8 mouse cellular contexts compared by ENCODE assay signal in genomic region chr9:107618778-107619545, GRCm38 (mm10). TPM values are rescaled to one million over a fixed set of nuclear protein-coding genes. Genes with fewer than 3 reads are reported as not detected.
DNase-seq lines count a peak whose midpoint lies in the region; ATAC-seq lines count a peak whose summit lies in the region.

No protein-coding gene starts in this region.

- H3K27ac ChIP-seq in midbrain, embryonic 12.5 days (replicated peaks), result 0 out of 2 replicates have a peak overlapping the region, but pooled peaks have one; percentile 22
- no peak overlapping the region for H3K27ac ChIP-seq in midbrain, embryonic 10.5 days (replicated peaks)
- peak overlapping the region; percentile 41 for H3K27ac ChIP-seq in forebrain, embryonic 16.5 days (ENCODE audit: low read length)

- DNase-seq in midbrain, embryonic 10.5 days (ENCODE audit: low spot score), result no peak
- DNase-seq in kidney, adult 11 months, result peak; percentile 89
- peak; percentile 70 for DNase-seq in lung, postnatal 14 days
- DNase-seq in frontal cortex, postnatal 36 days (ENCODE audit: low spot score in 2 of 2), result no peak
- no peak for DNase-seq in embryo, embryonic 11 days

- H3K9me3 ChIP-seq in midbrain, embryonic 12.5 days, result no peaks in the 10 kb centered on the region
- H3K9me3 ChIP-seq in midbrain, embryonic 10.5 days (replicated peaks), result no peaks in the 10 kb centered on the region
- H3K9me3 ChIP-seq in forebrain, embryonic 16.5 days (ENCODE audit: control insufficient read depth, low read length), result no peaks in the 10 kb centered on the region

- H3K9ac ChIP-seq in midbrain, embryonic 12.5 days (replicated peaks), result no peak overlapping the region
- H3K9ac ChIP-seq in forebrain, embryonic 16.5 days (replicated peaks; ENCODE audit: low read depth, low read length), result no peak overlapping the region

- H3K27me3 ChIP-seq in midbrain, embryonic 12.5 days, result no peaks in the 10 kb centered on the region
- H3K27me3 ChIP-seq in midbrain, embryonic 10.5 days (ENCODE audit: low read depth, poor library complexity, severe bottlenecking), result no peaks in the 10 kb centered on the region
- no peaks in the 10 kb centered on the region for H3K27me3 ChIP-seq in forebrain, embryonic 16.5 days (replicated peaks; ENCODE audit: control insufficient read depth, insufficient read depth, low read length)

- peaks cover 80% of the 10 kb centered on the region for H3K36me3 ChIP-seq in midbrain, embryonic 12.5 days
- H3K36me3 ChIP-seq in midbrain, embryonic 10.5 days, result peaks cover 99% of the 10 kb centered on the region
- peaks cover 33% of the 10 kb centered on the region for H3K36me3 ChIP-seq in forebrain, embryonic 16.5 days (ENCODE audit: control insufficient read depth, insufficient read depth)

- no peak overlapping the region for H3K4me3 ChIP-seq in midbrain, embryonic 12.5 days
- no peak overlapping the region for H3K4me3 ChIP-seq in midbrain, embryonic 10.5 days
- H3K4me3 ChIP-seq in forebrain, embryonic 16.5 days (replicated peaks; ENCODE audit: low read length), result no peak overlapping the region

- H3K4me2 ChIP-seq in midbrain, embryonic 12.5 days (replicated peaks), result no peak overlapping the region
- no peak overlapping the region for H3K4me2 ChIP-seq in forebrain, embryonic 16.5 days (ENCODE audit: low read length)

- H3K4me1 ChIP-seq in midbrain, embryonic 12.5 days, result peaks cover 23% of the 10 kb centered on the region
- peaks cover 27% of the 10 kb centered on the region for H3K4me1 ChIP-seq in midbrain, embryonic 10.5 days
- H3K4me1 ChIP-seq in forebrain, embryonic 16.5 days (replicated peaks; ENCODE audit: control insufficient read depth, insufficient read depth, low read length), result peaks cover 9% of the 10 kb centered on the region

- WGBS in midbrain, embryonic 12.5 days, result 85% methylated on average over 13 of the region's 13 CpGs
- WGBS in midbrain, embryonic 10.5 days, result 89% methylated on average over 13 of the region's 13 CpGs
- 37% methylated on average over 13 of the region's 13 CpGs for WGBS in forebrain, embryonic 16.5 days

- no peak for ATAC-seq in midbrain, embryonic 12.5 days (ENCODE audit: low FRiP score, low read depth)
- no peak for ATAC-seq in forebrain, embryonic 16.5 days
- no peak for ATAC-seq in monocyte, adult 5-6 weeks (replicated peaks; ENCODE audit: insufficient number of reproducible peaks, low FRiP score, low TSS enrichment, poor library complexity, severe bottlenecking)

RNA-seq across cellular contexts. Expression of gene Sema3b, which starts 9.9 kb away (rescaled TPM):
- polyA plus RNA-seq in midbrain, embryonic 12.5 days (2016; fragmentation: Nextera tagmentation; extraction: Ambion mirVana), result 3.2 TPM in 2 replicates
- 1.8 and 3.2 TPM in 2 replicates for polyA plus RNA-seq in midbrain, embryonic 10.5 days (2016; fragmentation: Nextera tagmentation; extraction: Ambion mirVana)
- polyA plus RNA-seq in forebrain, embryonic 16.5 days (2015; fragmentation: Nextera tagmentation; extraction: Ambion mirVana), result 2.3 and 3.0 TPM in 2 replicates
- total RNA-seq in monocyte, adult 5-6 weeks (2017), result 0.10 TPM in 1 of 3 replicates, not detected in the others

RNA-seq across cellular contexts. Expression of gene Gnai2, which starts 16.2 kb away (rescaled TPM):
- 635 and 641 TPM in 2 replicates for polyA plus RNA-seq in midbrain, embryonic 12.5 days (2016; fragmentation: Nextera tagmentation; extraction: Ambion mirVana)
- 629 and 656 TPM in 2 replicates for polyA plus RNA-seq in midbrain, embryonic 10.5 days (2016; fragmentation: Nextera tagmentation; extraction: Ambion mirVana)
- polyA plus RNA-seq in forebrain, embryonic 16.5 days (2015; fragmentation: Nextera tagmentation; extraction: Ambion mirVana), result 299 and 316 TPM in 2 replicates
- 646 to 794 TPM (median 705 TPM) in 3 replicates for total RNA-seq in monocyte, adult 5-6 weeks (2017)

RNA-seq across cellular contexts. Expression of gene Ifrd2, which starts 31.5 kb away (rescaled TPM):
- polyA plus RNA-seq in midbrain, embryonic 12.5 days (2016; fragmentation: Nextera tagmentation; extraction: Ambion mirVana), result 20.1 and 21.1 TPM in 2 replicates
- polyA plus RNA-seq in midbrain, embryonic 10.5 days (2016; fragmentation: Nextera tagmentation; extraction: Ambion mirVana), result 46.3 and 56.8 TPM in 2 replicates
- 14.4 and 16.8 TPM in 2 replicates for polyA plus RNA-seq in forebrain, embryonic 16.5 days (2015; fragmentation: Nextera tagmentation; extraction: Ambion mirVana)
- total RNA-seq in monocyte, adult 5-6 weeks (2017), result 5.5 to 11.1 TPM (median 8.8 TPM) in 3 replicates

RNA-seq across cellular contexts. Expression of gene Hyal3, which starts 38.3 kb away (rescaled TPM):
- polyA plus RNA-seq in midbrain, embryonic 12.5 days (2016; fragmentation: Nextera tagmentation; extraction: Ambion mirVana), result 0.41 and 1.1 TPM in 2 replicates
- polyA plus RNA-seq in midbrain, embryonic 10.5 days (2016; fragmentation: Nextera tagmentation; extraction: Ambion mirVana), result 0.62 and 0.96 TPM in 2 replicates
- polyA plus RNA-seq in forebrain, embryonic 16.5 days (2015; fragmentation: Nextera tagmentation; extraction: Ambion mirVana), result 1.4 TPM in 2 replicates
- total RNA-seq in monocyte, adult 5-6 weeks (2017), result 1.4 TPM in 1 of 3 replicates, not detected in the others

RNA-seq across cellular contexts. Expression of gene Naa80, which starts 40.3 kb away (rescaled TPM):
- 14.5 and 14.7 TPM in 2 replicates for polyA plus RNA-seq in midbrain, embryonic 12.5 days (2016; fragmentation: Nextera tagmentation; extraction: Ambion mirVana)
- 17.6 and 18.2 TPM in 2 replicates for polyA plus RNA-seq in midbrain, embryonic 10.5 days (2016; fragmentation: Nextera tagmentation; extraction: Ambion mirVana)
- polyA plus RNA-seq in forebrain, embryonic 16.5 days (2015; fragmentation: Nextera tagmentation; extraction: Ambion mirVana), result 16.2 and 16.9 TPM in 2 replicates
- 3.6 to 5.4 TPM (median 5.4 TPM) in 3 replicates for total RNA-seq in monocyte, adult 5-6 weeks (2017)

Comparison
In these comparisons a context has a peak if more than half of its experiments do, and no peak if none do; other contexts are left out.
1. DNase-seq: peak in kidney, adult 11 months (single experiment) and lung, postnatal 14 days (single experiment); none in midbrain, embryonic 10.5 days (single experiment), frontal cortex, postnatal 36 days (0 of 2) and embryo, embryonic 11 days (single experiment).